Mouse (Mus musculus): ENCODE data around the gene Rps6kl1.

Gene Rps6kl1

GRCm38 (mm10) chr12:85110011-85110697 lies 40.9 kb downstream of the Rps6kl1 start:
- no peak for ATAC-seq (ENCODE audit: insufficient number of reproducible peaks, low FRiP score, low TSS enrichment)

GRCm38 (mm10) chr12:85109426-85109825 lies 41.6 kb downstream of the Rps6kl1 start:
- no peak for ATAC-seq (ENCODE audit: insufficient number of reproducible peaks, low FRiP score, low TSS enrichment)

- no peak for ATAC-seq (ENCODE audit: insufficient number of reproducible peaks, low FRiP score, low TSS enrichment)
Observed at GRCm38 (mm10) chr12:85108643-85109042, 42.4 kb downstream of the Rps6kl1 start.

GRCm38 (mm10) chr12:85106292-85106691 lies 44.8 kb downstream of the Rps6kl1 start:
- no peak for ATAC-seq (ENCODE audit: insufficient number of reproducible peaks, low FRiP score, low TSS enrichment)

- ATAC-seq (ENCODE audit: insufficient number of reproducible peaks, low FRiP score, low TSS enrichment), result no peak
Observed at GRCm38 (mm10) chr12:85104789-85105188, 46.3 kb downstream of the Rps6kl1 start.

GRCm38 (mm10) chr12:85103096-85103495 lies 48.0 kb downstream of the Rps6kl1 start:
- no peak for ATAC-seq (ENCODE audit: insufficient number of reproducible peaks, low FRiP score, low TSS enrichment)

GRCm38 (mm10) chr12:85101521-85102106 lies 49.5 kb downstream of the Rps6kl1 start:
- no peak for ATAC-seq (ENCODE audit: insufficient number of reproducible peaks, low FRiP score, low TSS enrichment)

GRCm38 (mm10) chr12:85101001-85101400 lies 50.1 kb downstream of the Rps6kl1 start:
- ATAC-seq (ENCODE audit: insufficient number of reproducible peaks, low FRiP score, low TSS enrichment), result no peak

GRCm38 (mm10) chr12:85095859-85096258 lies 55.2 kb downstream of the Rps6kl1 start:
- no peak for ATAC-seq (ENCODE audit: insufficient number of reproducible peaks, low FRiP score, low TSS enrichment)

GRCm38 (mm10) chr12:85095146-85095545 lies 55.9 kb downstream of the Rps6kl1 start:
- ATAC-seq (ENCODE audit: insufficient number of reproducible peaks, low FRiP score, low TSS enrichment), result no peak

- ATAC-seq (ENCODE audit: insufficient number of reproducible peaks, low FRiP score, low TSS enrichment), result no peak
Observed at GRCm38 (mm10) chr12:85094706-85095105, 56.4 kb downstream of the Rps6kl1 start.

GRCm38 (mm10) chr12:85094010-85094409 lies 57.1 kb downstream of the Rps6kl1 start:
- no peak for ATAC-seq (ENCODE audit: insufficient number of reproducible peaks, low FRiP score, low TSS enrichment)

- no peak for ATAC-seq (ENCODE audit: insufficient number of reproducible peaks, low FRiP score, low TSS enrichment)
Observed at GRCm38 (mm10) chr12:85092214-85092613, 58.9 kb downstream of the Rps6kl1 start.

GRCm38 (mm10) chr12:85091190-85091589 lies 59.9 kb downstream of the Rps6kl1 start:
- ATAC-seq (ENCODE audit: insufficient number of reproducible peaks, low FRiP score, low TSS enrichment), result no peak

- no peak for ATAC-seq (ENCODE audit: insufficient number of reproducible peaks, low FRiP score, low TSS enrichment)
Observed at GRCm38 (mm10) chr12:85087845-85088244, 63.2 kb downstream of the Rps6kl1 start.

All from cerebellum, adult (tissue).